Mouse (Mus musculus) liver, embryonic 14.5 days (tissue): ENCODE measurements around the gene Swsap1.

ENCODE experiments used
- CTCF ChIP-seq: IDR thresholded peaks from 2 replicates; pipeline ENCODE4 v1.5.1; 2016; ENCODE audit warnings: antibody characterized with exemption, low read depth, control low read depth
- EP300 ChIP-seq: IDR thresholded peaks from 2 replicates; pipeline ENCODE4 v1.6.1; 2016; ENCODE audit warnings: antibody characterized with exemption, low read depth

DNA sequence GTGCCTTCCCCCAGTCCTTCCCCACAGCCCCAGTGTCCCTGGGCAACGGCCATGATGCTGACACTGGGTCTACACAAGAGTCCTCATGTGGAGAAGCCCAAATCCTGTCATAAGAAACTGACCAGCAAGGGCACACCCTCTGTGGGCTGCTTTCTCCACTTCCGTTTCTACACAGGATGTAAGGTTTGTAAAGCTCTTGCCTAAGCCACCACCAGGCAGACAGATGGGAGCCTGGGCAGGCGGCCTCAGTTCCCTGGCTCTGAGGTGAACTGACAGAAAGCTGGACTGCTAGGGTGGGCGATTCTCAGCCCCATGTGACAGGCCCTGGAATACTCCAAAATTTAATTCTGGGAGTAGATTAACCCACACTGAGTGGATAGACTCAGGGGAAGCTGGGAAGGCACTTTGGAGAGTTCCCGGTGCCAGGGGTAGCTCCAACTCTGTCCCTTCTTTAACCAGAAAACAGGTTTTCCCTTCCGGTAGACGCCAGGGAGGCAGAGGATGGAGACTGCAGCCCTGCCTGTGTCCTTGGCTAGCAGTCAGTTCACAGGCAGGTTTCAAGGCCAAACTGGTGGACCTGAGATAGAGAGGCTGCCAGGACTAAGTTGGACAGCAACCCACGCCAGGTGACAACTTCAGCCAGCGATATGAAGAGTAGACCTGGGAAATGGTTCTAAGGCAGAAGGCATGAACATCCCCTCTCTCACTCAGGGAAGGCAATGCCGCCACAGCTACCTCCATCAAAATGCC lies 45.9 kb upstream of the Swsap1 start:
- no peak for TF ChIP-seq CTCF
- TF ChIP-seq EP300: no peak
